Mouse (Mus musculus): ENCODE results near the gene Lrrc56. TPM values are rescaled to one million over a fixed set of nuclear protein-coding genes. Genes with fewer than 3 reads are reported as not detected.
"Not testable (repeated sequence)": the region's sequence is repeated elsewhere in the genome, so short reads cannot be mapped to it uniquely, and the experiment has no call there.

The Lrrc56 gene
- polyA plus RNA-seq, 1 experiment from 2014 or later: 5.4 TPM

DNA sequence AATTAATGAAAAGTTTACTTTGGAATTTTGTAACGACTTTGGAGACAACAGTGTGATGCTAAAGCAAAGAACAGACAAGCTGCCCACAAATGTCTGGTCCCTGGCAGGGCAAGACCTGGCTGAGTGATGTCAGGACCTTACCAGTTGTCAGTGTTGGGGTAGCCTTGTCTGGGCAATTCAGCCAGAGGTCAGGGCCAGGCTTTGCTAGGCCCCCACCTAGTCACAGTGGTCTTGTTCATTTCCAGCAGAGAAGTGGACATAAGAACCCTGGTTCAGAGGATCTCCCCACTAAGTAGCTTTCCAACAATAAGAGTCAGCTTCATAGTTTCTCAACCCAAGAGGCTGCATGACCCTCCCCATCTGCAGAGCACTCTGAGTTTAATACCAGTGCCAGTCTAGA is 26.4 kb downstream of the Lrrc56 start:
- peak overlapping the region; percentile 62; the same call in 1 of the 2 replicates for H3K4me3 ChIP-seq (replicated peaks)
- H3K36me3 ChIP-seq: no peaks in the 10 kb centered on the region
- no peak overlapping the region for H3K9ac ChIP-seq
- WGBS: 81% methylated on average over 1 of the region's 1 CpGs
- no peak for ATAC-seq (ENCODE audit: insufficient read depth, low FRiP score, low read depth)
- no peaks in the 10 kb centered on the region for H3K27me3 ChIP-seq (replicated peaks)
- H3K9me3 ChIP-seq: no peaks in the 10 kb centered on the region
- peaks cover 59% of the 10 kb centered on the region for H3K4me1 ChIP-seq
- peak overlapping the region; percentile 85 for H3K27ac ChIP-seq
- peak overlapping the region; percentile 83 for H3K4me2 ChIP-seq

DNA sequence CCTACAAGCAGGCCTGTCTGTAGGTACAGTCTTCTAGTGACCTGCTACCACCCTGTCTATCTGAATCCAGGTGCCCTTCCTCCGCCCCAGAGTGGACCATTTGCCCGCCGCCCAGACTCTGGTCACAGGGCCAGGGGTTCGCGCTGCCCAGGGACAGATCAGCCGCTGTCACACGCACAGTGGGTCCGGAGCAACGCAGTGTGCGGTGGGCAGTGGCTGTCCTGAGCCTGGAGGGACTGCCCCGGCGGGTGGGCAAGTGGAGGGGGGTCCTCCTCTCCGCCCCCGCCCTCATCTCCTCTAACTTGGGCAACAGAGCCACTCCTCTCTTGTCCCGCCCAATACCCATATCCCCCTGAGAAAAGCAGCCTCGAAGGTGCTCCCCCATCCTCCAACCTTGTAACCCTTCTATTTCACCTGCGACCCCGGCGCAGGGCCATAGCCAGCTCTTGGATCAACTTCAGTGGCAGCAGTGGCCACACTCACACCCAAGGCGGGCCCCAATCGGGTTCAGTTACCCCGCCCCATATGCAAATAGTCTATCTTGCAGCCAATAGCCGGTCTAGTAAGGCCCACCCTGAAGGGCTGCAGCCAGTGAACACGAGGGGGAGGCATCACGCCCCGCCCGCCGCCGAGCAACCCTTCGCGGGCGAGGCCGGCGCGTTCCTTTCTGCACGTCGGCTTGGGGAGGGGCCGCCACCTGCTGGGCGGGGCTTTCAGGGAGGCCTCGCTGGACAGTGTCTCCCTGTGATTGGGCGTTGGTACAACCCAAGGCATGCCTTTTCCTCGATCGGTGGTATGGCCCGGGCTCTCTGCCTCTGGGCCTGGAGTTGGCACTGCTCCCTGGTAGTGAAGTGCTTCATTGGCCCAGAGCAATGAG is 27.5 kb downstream of the Lrrc56 start:
- ATAC-seq (ENCODE audit: insufficient read depth, low FRiP score, low read depth): peak; percentile 97
- H3K36me3 ChIP-seq: no peaks in the 10 kb centered on the region
- H3K27ac ChIP-seq: peak overlapping the region; percentile 93
- H3K9me3 ChIP-seq: no peaks in the 10 kb centered on the region
- peaks cover 51% of the 10 kb centered on the region for H3K4me1 ChIP-seq
- H3K9ac ChIP-seq: peak overlapping the region; percentile 84
- peak overlapping the region; percentile 83 for H3K4me2 ChIP-seq
- 4% methylated on average over 44 of the region's 44 CpGs for WGBS
- H3K27me3 ChIP-seq (replicated peaks): no peaks in the 10 kb centered on the region
- peak overlapping the region; percentile 62 for H3K4me3 ChIP-seq (replicated peaks)

DNA sequence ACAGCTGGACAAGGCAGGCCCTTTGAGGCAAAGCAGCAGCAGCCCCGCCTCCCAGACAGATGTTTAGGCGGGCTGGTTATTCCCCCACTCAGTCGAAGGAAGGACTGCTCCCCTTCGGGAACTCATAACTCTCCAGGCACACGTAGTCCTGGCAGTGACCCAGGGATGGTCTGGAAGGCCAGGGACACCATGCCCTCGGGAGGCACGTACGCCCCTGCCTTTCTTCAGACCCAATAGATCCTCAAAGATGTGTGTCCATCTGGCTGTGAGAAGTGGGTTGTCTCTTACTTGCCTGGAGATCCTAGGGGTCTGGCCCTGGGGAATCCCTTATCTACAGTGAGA is 28.1 kb downstream of the Lrrc56 start:
- Histone ChIP-seq H3K4me1 (peaks cover 45% of the 10 kb centered on the region), H3K27ac (peak overlapping the region; percentile 93), H3K4me3 (replicated peaks) (peak overlapping the region; percentile 62), H3K9me3 (no peaks in the 10 kb centered on the region), H3K4me2 (peak overlapping the region; percentile 83), H3K36me3 (no peaks in the 10 kb centered on the region), H3K9ac (no peak overlapping the region), H3K27me3 (replicated peaks) (no peaks in the 10 kb centered on the region)
- 6% methylated on average over 8 of the region's 8 CpGs for WGBS
- no peak for ATAC-seq (ENCODE audit: insufficient read depth, low FRiP score, low read depth)

DNA sequence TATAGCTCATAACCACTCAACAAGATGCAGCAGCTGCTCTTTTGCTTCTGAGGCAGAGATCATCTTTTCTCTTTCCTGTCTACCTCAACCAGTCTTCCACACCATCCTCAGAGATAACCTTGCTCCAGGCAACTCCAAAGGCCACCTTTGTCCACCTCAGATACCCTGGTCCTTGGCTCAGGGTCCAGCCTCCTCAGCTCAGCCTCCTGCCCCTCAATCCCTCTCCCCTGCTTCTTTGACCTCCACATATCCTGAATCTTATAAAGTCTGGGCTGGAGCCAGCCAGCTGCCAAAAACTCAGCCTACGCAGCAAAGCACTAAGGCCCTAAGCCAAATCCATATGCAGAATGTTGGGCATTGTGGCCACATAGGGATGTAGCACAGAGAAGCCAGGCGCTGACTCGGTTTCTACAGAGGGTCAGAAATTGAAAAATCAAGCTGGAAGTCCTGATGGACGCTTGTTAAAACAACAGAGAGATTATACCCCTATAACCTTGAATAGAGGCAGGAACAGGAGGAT is 28.8 kb downstream of the Lrrc56 start:
- Histone ChIP-seq H3K27me3 (replicated peaks) (no peaks in the 10 kb centered on the region), H3K27ac (peak overlapping the region; percentile 93), H3K9me3 (no peaks in the 10 kb centered on the region), H3K36me3 (no peaks in the 10 kb centered on the region), H3K4me2 (peak overlapping the region; percentile 83), H3K4me3 (replicated peaks) (no peak overlapping the region; the same call in 1 of the 2 replicates), H3K9ac (no peak overlapping the region), H3K4me1 (peaks cover 39% of the 10 kb centered on the region)
- 79% methylated on average over 4 of the region's 4 CpGs for WGBS
- ATAC-seq (ENCODE audit: insufficient read depth, low FRiP score, low read depth): no peak

DNA sequence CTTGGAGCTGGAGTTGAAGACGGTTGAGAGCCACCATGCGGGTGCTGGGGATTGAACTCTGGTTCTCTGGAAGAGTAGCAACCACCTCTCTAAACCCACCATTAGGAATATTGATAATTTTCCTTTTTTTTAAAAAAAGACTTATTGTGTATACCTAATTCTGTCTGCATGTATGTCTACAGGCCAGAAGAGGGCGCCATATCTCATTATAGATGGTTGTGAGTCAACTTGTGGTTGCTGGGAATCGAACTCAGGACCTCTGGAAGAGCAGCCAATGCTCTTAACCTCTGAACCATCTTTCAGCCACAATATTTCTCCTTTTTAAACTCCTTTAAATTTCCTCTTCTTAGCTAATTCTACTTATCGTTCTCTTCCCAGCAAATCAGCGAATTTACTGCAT is 32.6 kb downstream of the Lrrc56 start:
- H3K27me3 ChIP-seq (replicated peaks): no peaks in the 10 kb centered on the region
- H3K4me3 ChIP-seq (replicated peaks): no peak overlapping the region
- H3K9me3 ChIP-seq: no peaks in the 10 kb centered on the region
- no peak overlapping the region for H3K4me2 ChIP-seq
- H3K27ac ChIP-seq: no peak overlapping the region
- no peak overlapping the region for H3K9ac ChIP-seq
- ATAC-seq (ENCODE audit: insufficient read depth, low FRiP score, low read depth): no peak
- H3K36me3 ChIP-seq: 0 out of 2 replicates have a peak, but pooled peaks cover 6% of the 10 kb centered on the region
- 84% methylated on average over 6 of the region's 6 CpGs for WGBS
- H3K4me1 ChIP-seq: peaks cover 32% of the 10 kb centered on the region

DNA sequence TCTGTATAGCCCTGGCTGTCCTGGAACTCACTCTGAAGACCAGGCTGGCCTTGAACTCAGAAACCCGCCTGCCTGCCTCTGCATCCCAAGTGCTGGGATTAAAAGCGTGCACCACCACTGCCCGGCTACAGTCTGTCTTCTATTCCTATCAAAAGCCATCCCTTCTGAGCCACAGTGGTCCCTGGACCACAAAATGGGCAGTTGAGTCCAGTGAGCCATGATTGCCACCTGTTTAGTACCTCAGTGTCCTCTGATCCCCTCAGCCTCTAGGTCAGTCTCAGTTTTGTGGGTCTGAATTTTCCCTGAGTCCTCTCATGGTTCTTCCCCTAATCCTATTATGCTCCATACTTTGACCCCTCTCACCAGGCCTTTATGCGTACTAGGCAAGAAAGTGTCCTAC is 33.8 kb downstream of the Lrrc56 start:
- Histone ChIP-seq H3K9me3 (no peaks in the 10 kb centered on the region), H3K9ac (no peak overlapping the region), H3K4me2 (peak overlapping the region; percentile 50), H3K4me3 (replicated peaks) (no peak overlapping the region), H3K36me3 (peaks cover 13% of the 10 kb centered on the region), H3K4me1 (peaks cover 23% of the 10 kb centered on the region), H3K27me3 (replicated peaks) (no peaks in the 10 kb centered on the region), H3K27ac (no peak overlapping the region)
- WGBS: 73% methylated on average over 4 of the region's 4 CpGs
- no peak for ATAC-seq (ENCODE audit: insufficient read depth, low FRiP score, low read depth)

DNA sequence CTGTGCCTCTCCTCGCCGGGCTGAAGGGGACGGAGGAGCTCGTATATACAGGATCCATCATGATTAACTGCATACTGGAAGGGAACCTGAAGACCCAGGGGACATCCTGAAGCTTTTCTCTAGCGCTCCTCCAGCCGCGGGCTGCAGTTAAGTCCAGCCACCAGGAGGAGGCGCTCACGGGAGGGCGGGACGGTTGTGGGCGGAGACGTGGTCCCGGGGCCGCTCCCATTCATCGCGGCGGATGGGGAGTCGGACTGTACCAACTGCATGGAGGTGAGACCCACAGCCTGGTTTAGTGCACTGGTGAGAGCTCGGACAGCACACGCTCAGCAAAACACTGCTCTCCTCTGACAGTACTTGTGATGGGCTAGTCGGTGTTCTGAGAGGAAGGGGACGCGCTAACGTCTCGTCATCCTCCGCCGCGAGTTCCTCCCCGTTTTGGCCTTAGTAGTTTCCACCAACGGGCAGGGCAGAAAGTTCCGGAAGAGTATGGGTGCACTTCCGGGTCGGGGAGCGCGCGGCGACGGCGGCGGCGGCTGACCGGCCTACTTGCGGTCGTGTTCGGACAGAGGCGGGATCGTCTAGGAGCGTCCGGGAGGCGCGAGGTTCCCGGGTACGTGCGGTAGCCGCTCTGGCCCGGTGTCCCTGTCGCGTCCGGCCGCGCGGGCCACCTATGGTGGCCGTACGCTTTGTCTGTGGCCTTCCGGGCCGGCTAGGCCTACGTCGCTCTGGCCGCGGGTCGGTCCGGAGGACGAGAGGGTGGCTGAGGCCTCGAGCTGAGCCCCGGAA is 34.5 kb downstream of the Lrrc56 start, which contains the start of gene Phrf1:
TSS of gene Phrf1 (plus strand) at position 506 of the 789 bp plus-strand sequence.
- Histone ChIP-seq H3K4me3 (replicated peaks) (peak within 1 kb of the TSS; percentile 98), H3K9ac (peak within 1 kb of the TSS; percentile 96), H3K27ac (peak within 1 kb of the TSS; percentile 93), H3K27me3 (replicated peaks) (no peaks in the 10 kb centered on the region), H3K4me2 (peak within 1 kb of the TSS; percentile 75), H3K4me1 (peaks cover 22% of the 10 kb centered on the region), H3K9me3 (no peaks in the 10 kb centered on the region), H3K36me3 (peaks cover 20% of the 10 kb centered on the region)
- under 1% methylated on average over 76 of the region's 76 CpGs for WGBS
- peak; percentile 90 for ATAC-seq (ENCODE audit: insufficient read depth, low FRiP score, low read depth)

DNA sequence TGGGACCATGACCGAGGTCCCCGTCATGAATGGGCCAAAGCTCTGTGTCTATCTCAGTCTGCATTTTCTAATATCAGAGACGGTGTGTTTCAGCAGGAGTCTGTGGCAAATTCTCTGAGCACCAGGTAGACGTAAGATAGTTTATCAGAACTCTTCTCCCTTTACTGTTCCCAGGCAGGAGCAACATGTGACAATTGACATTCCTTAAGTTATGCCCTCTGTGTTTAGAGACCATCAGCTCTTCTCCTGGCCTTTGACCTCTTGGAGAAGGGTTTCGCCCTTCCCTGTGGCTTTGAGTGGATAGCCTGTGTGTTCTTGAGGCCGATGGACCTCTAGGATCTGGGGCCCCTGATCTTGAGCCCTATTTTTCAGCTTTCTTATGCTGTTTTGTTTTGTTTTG is 35.7 kb downstream of the Lrrc56 start:
- Histone ChIP-seq H3K27ac (no peak overlapping the region), H3K4me2 (peak overlapping the region; percentile 75), H3K4me1 (peaks cover 22% of the 10 kb centered on the region), H3K9me3 (no peaks in the 10 kb centered on the region), H3K9ac (peak overlapping the region; percentile 96; the same call in 1 of the 2 replicates), H3K27me3 (replicated peaks) (no peaks in the 10 kb centered on the region), H3K36me3 (peaks cover 32% of the 10 kb centered on the region), H3K4me3 (replicated peaks) (peak overlapping the region; percentile 98)
- ATAC-seq (ENCODE audit: insufficient read depth, low FRiP score, low read depth): no peak
- WGBS: 44% methylated on average over 6 of the region's 6 CpGs

DNA sequence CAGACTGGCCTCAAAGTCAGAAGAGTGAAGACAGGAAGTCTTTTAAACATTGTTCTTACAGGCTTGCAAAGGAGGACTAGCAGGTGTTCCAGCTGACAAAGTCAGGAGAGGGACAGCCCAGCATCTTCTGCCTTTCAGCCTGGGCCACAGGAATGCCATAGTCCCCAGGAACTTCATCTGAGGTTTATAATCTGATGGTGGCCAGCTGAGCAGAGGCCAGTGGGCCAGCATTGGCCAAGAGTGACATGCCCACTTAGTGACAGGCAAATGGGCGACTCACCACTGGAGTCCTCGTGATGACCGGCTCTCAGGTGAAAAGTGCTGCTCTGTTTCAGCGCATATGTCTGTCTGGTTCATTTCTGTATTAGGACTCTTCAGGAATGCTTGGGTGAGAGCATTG is 36.6 kb downstream of the Lrrc56 start:
- no peak overlapping the region for H3K9ac ChIP-seq
- no peaks in the 10 kb centered on the region for H3K9me3 ChIP-seq
- WGBS: 88% methylated on average over 4 of the region's 4 CpGs
- H3K27me3 ChIP-seq (replicated peaks): no peaks in the 10 kb centered on the region
- peaks cover 22% of the 10 kb centered on the region for H3K4me1 ChIP-seq
- ATAC-seq (ENCODE audit: insufficient read depth, low FRiP score, low read depth): no peak
- H3K4me2 ChIP-seq: peak overlapping the region; percentile 75; the same call in 1 of the 2 replicates
- H3K27ac ChIP-seq: no peak overlapping the region
- peaks cover 40% of the 10 kb centered on the region for H3K36me3 ChIP-seq
- 0 out of 2 replicates have a peak overlapping the region, but pooled peaks have one; percentile 3 for H3K4me3 ChIP-seq (replicated peaks)

DNA sequence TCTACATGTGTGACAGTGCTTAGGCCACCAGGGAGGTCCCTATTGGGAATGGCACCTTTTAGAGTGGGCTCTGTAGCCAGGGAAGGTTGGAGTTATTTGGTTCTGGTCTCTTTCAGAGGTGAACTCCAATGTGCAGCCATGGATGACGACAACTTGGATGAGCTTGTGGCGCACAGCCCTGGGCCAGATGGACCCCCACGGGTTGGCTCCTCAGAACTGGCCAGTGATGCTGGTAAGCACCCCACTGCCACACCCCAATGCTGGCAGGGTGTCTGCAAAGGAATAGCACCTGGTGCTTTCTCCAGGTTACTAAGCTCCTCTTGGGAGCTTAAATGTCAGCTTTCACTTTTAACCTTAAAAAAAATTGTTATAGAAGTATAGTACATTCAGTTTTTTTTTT is 37.2 kb downstream of the Lrrc56 start:
- Histone ChIP-seq H3K36me3 (peaks cover 44% of the 10 kb centered on the region), H3K9ac (no peak overlapping the region), H3K4me3 (replicated peaks) (no peak overlapping the region), H3K4me2 (no peak overlapping the region), H3K27ac (no peak overlapping the region), H3K4me1 (peaks cover 22% of the 10 kb centered on the region), H3K9me3 (no peaks in the 10 kb centered on the region), H3K27me3 (replicated peaks) (no peaks in the 10 kb centered on the region)
- WGBS: 95% methylated on average over 3 of the region's 3 CpGs
- ATAC-seq (ENCODE audit: insufficient read depth, low FRiP score, low read depth): no peak

DNA sequence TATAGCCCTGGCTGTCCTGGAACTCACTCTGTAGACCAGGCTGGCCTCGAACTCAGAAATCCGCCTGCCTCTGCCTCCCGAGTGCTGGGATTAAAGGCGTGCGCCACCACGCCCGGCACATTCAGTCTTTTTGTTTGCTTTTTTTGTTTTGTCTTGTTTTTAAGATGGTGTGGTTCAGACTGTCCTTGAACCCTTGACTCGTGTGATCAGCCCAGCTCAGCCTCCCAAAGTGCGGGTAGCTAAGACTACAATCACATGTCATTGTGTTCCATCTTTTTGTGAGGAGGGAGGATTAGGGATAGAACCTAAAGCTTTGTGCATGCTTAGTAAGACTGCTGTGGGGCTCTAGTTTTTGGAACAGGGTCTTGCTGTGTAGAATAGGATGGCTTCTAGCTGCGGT is 37.6 kb downstream of the Lrrc56 start:
- Histone ChIP-seq H3K27ac (no peak overlapping the region), H3K4me2 (no peak overlapping the region), H3K27me3 (replicated peaks) (no peaks in the 10 kb centered on the region), H3K36me3 (peaks cover 47% of the 10 kb centered on the region), H3K9me3 (no peaks in the 10 kb centered on the region), H3K9ac (no peak overlapping the region), H3K4me3 (replicated peaks) (no peak overlapping the region), H3K4me1 (peaks cover 22% of the 10 kb centered on the region)
- WGBS: 88% methylated on average over 10 of the region's 10 CpGs
- no peak for ATAC-seq (ENCODE audit: insufficient read depth, low FRiP score, low read depth)

DNA sequence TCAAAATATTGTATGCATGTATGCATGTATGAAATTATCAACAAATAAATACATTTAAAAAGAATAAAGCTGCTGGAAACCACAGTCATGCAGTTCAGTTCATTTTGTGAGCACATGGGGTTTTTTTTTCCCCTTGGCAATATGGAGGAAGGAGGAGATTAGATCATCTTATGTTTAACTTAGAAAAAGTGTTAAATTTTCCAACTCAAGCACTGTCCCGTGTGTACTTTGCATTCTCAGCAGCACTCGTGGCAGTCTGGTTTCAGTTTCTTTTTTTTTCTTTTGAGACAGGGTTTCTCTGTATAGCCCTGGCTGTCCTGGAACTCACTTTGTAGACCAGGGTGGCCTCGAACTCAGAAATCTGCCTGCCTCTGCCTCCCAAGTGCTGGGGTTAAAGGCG is 56.5 kb downstream of the Lrrc56 start:
- not testable (repeated sequence) for H3K27ac ChIP-seq; H3K9ac ChIP-seq; H3K4me1 ChIP-seq; H3K4me2 ChIP-seq; H3K4me3 ChIP-seq (replicated peaks); ATAC-seq (ENCODE audit: insufficient read depth, low FRiP score, low read depth); H3K9me3 ChIP-seq; H3K27me3 ChIP-seq (replicated peaks)
- WGBS: 84% methylated on average over 4 of the region's 4 CpGs
- peaks cover 72% of the 10 kb centered on the region for H3K36me3 ChIP-seq

Measured in stomach, embryonic 15.5 days (tissue).